Mouse (Mus musculus): ENCODE results near the gene Macrod2.

Gene Macrod2

GRCm38 (mm10) chr2:142057889-142058750 lies 1663.0 kb downstream of the Macrod2 start:
- peak; percentile 61 for DNase-seq

DNA sequence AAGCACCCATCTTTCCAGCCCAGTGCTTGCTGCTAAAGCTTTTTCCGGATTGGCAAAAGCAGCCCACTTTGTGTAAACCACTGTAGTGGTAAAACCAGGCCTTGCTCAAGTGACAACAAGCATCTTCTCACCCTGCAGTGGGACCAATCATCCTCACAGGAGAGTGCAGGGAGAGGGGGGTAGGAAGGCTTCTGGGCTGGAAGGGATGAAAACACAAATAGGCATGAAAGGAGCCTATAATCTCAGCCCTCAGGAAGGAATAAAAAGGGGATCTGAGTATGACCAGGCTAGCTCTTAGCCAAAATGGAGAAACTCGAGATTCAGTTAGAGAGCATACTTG lies 1663.6 kb downstream of the Macrod2 start:
- no peak for DNase-seq

DNA sequence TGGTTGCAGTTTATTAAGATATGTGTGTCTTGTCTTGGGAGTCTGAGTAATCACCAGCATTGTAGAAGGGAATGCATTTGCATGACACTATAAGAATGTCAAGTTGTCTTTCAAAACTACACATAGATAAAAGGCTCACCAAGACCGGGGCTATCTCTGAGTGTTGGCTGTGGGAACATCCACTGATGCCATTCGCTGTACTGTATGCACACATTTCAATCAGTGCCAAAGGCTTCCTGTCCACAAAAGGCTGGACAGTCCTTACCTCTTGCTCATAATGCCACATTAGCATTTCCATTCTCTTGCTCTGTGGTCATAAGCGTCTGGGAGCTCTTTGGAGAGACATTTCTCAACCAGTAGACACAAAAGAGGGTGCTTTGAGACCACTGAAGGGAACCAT lies 1713.8 kb downstream of the Macrod2 start:
- DNase-seq, result no peak

DNA sequence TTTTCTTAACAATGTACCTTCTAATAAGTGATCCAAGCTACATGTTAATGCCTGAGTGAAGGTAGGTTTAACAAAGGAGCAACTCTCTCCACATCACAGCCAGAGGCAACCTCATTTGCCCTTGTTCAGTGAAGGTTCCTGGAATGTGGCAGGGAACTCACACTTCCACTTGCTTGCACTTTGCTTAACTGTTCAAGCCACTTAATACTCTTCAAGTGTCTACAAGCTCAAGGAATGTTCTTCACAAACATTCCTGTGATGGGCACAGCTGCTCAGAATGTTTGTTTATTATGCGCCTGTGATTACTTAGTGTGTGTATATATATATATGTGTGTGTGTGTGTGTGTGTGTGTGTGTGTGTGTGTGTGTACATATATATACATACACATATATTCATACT lies 1721.5 kb downstream of the Macrod2 start:
- DNase-seq, result no peak

DNA sequence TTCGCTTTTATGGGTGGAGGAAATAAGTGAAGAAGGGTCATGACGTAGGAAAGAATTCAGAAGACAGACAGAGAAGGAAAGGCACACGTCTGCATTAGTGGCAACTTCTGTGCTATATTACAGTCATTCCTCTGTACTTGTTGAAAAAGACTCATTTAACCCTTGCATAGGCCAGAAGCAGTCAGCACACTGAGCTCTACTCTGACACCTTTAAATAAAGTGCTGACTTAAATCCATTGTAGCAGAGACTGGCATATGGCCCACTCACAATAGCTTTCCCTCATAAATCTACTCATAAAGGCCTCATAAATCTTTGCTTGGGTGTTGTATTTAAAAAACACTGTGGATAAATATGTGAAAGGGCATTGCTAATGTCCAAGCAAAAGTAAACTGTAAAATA lies 1733.0 kb downstream of the Macrod2 start:
- DNase-seq, result no peak

DNA sequence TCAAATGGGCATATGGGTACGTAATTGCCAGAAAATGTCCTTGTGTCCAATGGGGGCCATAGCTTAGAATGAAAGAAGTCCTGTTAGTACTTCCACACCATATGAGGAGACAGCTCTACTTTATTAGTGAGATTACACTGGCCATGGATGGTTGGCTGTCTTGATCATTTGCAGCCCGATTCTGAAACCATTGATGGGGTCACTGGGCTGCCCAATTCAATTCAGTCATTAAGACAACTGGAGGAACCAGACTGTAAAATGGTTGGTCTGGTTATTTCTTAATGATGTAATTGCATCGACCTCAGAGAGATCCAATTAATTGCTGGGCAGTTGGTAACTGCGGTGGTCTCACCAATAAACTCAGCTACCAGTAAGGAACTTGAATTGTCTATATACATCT lies 1734.1 kb downstream of the Macrod2 start:
- DNase-seq, result no peak

DNA sequence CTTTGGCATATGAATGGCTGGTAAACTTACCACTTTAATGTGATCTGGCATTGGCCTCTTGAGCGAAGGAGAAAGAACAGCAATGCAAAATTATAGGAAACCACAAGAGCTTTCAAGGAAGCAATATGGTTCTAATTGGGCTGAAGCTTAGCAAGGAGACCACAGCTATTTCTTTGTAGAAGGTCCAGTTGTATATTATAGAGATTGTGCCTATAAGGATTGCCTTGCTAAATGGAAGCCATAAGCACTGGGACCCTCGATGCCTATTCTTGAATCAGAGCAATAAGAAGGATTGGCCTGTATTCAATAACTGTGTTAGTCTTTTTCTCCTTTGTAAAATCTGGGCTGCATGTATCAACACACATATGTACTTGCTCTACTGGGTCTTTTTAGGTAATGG lies 1754.2 kb downstream of the Macrod2 start:
- DNase-seq, result no peak

DNA sequence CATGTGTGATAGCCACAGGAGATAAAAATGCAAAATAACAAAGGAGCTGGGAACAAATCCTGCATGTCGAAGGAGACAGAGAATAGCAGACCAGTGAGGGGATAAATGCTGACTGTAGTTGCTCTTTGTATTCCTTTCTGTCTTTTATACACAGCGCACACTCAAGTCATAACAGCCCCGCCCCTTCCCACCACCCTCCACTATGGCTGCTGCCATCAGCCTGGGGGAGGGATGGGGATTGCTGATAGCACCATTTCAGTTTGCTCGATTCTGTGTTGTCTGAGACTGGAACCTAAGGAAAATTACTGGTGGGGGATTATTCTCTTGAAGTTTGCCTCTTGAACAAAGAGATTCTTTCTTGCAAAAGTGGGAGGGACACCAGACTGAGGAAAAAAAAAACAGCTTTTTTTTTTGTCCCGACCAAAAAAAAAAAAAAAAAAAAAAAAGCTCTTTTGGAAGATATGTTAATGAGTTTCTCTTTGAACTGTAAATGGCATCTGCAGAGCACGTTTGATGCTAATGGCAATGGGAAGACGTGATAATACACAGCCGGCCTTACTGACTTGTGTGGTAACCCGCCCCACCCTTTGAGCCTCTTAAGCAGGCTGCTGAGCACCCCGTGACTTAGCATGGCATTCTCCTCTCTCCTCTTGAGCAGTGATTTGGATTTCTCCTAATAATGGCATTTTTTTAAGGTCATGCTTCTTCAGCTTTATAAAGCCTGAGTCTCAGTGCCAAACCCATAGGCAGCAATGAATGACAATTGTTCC lies 1768.6 kb downstream of the Macrod2 start:
- no peak for DNase-seq

GRCm38 (mm10) chr2:142169649-142170048 lies 1774.5 kb downstream of the Macrod2 start:
- no peak for DNase-seq

- DNase-seq, result no peak
Observed at GRCm38 (mm10) chr2:142172706-142173105, 1777.6 kb downstream of the Macrod2 start.

GRCm38 (mm10) chr2:142174039-142174438 lies 1778.9 kb downstream of the Macrod2 start:
- peak; percentile 12 for DNase-seq

- no peak for DNase-seq
Observed at GRCm38 (mm10) chr2:142186922-142187321, 1791.8 kb downstream of the Macrod2 start.

DNA sequence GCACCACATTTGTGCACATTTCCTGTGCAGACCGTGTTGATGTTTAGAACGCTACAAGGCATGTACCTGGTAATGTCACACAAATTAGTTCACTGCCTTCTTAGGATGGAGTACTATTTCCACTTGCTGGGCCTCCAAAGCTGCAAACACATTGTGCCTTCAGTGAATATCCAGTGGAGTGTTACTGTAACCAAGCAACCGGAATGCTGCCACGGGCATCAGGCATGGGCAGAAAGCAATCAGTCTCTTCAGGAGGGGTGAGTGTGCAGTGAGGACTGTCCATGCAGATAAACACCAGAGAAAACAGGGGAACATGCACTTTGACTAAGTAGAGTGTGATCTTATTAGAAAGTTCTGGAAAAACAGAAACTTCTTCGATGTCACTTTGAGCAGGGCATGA lies 1792.3 kb downstream of the Macrod2 start:
- DNase-seq, result no peak

DNA sequence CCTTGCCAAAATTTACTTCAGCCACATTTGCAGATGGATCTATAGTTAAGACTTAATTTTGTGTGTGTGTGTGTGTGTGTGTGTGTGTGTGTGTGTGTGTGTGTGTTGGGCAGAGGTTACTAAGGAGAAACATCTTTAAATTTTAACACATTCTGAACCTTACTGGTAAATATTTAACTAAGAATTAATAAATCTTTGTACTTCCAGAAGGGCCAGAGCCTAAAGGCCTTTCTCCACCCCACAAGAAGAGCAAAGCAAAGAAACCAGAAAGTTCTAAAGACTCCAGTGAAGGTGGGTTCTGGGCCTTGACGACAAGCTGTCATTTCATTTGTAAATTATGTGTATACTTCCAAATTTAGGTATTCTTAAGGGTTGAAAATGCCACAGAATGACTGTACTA lies 1822.3 kb downstream of the Macrod2 start:
- DNase-seq, result no peak

- no peak for DNase-seq
Observed at GRCm38 (mm10) chr2:142222137-142222921, 1827.2 kb downstream of the Macrod2 start.

DNA sequence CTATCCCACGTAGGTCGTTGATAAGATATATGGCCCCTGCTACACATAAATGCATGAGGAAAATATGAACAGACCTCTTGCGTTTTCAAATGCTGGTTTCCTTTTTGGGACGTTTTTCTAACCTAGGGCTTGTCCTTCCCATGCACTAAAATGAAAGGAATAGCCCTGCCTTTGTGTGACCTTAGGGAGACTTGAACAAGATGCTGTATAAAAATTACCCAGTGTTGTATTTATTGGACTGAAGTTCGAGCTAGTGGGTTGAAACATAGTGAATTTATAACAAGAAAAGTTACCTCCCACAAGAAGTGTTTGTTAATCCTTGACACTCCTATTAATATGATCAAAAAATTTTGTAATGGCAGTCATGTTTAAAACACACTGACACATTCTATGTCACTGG lies 1827.8 kb downstream of the Macrod2 start:
- no peak for DNase-seq

- DNase-seq, result no peak
Observed at GRCm38 (mm10) chr2:142230985-142231549, 1836.0 kb downstream of the Macrod2 start.

GRCm38 (mm10) chr2:142232828-142233227 lies 1837.7 kb downstream of the Macrod2 start:
- DNase-seq, result no peak

GRCm38 (mm10) chr2:142243483-142243882 lies 1848.4 kb downstream of the Macrod2 start:
- no peak for DNase-seq

- no peak for DNase-seq
Observed at GRCm38 (mm10) chr2:142250383-142250782, 1855.3 kb downstream of the Macrod2 start.

DNA sequence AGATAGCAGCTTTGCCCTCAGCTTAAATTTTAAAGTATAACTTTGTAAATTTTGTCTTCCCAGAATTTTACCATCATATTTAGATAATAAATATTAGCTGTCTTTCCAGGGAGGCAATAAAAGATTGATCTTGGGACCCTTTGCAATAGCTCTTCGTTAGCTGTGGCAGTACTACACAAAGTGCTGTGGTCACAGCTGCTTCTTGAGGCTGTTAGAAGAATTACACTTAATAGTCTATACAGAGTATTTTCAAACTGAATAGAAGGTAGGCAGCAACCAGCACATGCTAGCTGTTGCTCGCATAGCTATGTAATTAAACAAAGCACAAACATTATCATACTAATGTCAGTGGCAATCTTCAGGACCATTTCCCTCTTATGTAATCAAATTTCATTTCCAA lies 1856.4 kb downstream of the Macrod2 start:
- no peak for DNase-seq

- peak; percentile 92 for DNase-seq
Observed at GRCm38 (mm10) chr2:142253913-142254312, 1858.8 kb downstream of the Macrod2 start.

GRCm38 (mm10) chr2:142254566-142254965 lies 1859.5 kb downstream of the Macrod2 start:
- DNase-seq, result peak; percentile 77

Measured in cerebellum, adult 9-10 months (tissue).